Mouse (Mus musculus) thymus, postnatal 4 days (tissue): Measurements from ENCODE around the gene Alad.

ENCODE experiments used
- DNase-seq: peaks from one replicate; pipeline ENCODE4 v3.0.0; 2021

The Alad gene

DNA sequence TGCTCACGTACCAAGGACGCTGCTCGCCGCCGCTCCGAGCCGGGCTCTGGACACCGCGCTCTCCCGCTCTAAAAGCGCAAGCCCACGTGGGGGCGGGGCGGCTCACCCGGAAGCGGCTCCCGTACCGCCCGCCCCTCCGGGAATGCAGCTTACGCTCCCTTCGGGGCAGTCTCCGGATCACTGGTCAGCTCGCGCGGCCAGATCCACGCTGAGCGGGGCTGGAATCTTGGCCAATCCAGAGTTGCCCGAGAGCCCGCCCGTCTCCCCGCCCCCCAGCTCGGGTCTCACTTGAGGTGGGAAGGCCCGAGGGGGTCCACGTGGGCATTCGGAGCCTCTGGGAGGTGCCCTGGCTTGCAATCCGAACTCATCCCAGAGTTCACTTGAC lies at the start of gene Alad:
Gene Alad, minus strand, starts transcription at position 70 of the 385 bp plus-strand sequence.
- DNase-seq = peak; percentile 85

DNA sequence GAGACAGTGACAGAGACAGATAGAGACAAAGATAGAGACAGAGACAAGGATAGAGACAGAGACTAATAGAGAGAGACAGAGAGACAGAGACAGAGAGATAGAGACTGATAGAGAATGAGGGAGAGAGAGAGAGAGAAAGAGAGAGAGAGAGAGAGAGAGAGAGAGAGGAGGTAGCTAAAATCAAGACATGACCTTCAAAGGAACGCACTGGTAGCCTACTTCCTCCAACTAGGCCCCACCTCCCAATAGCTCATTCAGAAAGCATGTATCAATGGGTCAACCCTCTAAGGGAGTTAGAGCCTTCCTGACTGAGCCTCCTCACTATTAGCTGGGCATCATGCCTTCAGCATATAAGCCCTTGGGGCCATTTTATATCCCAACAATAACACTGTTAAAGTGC lies 48.6 kb upstream of the Alad start:
- DNase-seq = no peak

GRCm38 (mm10) chr4:62567696-62568095 lies 48.0 kb upstream of the Alad start:
- no peak for DNase-seq

DNA sequence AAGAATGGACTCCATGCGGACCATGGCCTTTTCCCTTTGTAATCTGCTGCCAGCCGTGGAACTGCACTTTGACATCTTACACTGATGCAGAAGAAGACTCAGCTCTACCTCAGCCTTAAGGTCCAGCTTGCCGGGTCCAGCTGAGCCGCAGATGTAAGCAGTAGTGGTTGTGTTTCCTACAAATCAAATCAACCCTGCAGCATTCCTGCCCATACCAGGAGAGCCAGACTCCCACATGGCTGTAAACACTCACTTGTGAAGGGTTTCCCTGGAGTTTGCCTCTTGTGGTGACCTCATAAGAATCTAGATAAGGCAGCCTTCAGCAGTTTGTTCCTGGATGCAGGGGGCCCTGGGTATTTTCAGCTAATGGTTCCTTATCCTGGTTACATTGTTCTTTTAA lies 46.8 kb upstream of the Alad start:
- DNase-seq = no peak

DNA sequence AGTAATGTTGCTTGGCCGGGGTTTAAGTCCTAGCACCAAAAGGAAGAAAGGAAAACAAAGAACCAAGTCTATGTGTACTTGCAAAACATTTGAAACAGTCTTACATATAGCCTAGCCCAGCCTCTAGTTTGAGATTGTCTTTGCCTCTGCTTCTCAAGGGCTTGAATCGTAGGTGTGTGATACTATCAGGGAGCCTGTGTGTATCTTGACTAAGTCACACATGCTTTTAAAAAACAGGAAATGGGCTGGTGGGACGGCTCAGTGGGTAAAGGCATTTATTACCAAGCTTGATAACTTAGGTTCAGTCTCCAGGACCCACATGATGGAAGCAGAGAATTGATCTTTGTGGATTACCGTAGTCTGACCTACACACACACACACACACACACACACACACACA lies 42.3 kb upstream of the Alad start:
- peak; percentile 32 for DNase-seq

GRCm38 (mm10) chr4:62561630-62562001 lies 41.9 kb upstream of the Alad start:
- DNase-seq = no peak

DNA sequence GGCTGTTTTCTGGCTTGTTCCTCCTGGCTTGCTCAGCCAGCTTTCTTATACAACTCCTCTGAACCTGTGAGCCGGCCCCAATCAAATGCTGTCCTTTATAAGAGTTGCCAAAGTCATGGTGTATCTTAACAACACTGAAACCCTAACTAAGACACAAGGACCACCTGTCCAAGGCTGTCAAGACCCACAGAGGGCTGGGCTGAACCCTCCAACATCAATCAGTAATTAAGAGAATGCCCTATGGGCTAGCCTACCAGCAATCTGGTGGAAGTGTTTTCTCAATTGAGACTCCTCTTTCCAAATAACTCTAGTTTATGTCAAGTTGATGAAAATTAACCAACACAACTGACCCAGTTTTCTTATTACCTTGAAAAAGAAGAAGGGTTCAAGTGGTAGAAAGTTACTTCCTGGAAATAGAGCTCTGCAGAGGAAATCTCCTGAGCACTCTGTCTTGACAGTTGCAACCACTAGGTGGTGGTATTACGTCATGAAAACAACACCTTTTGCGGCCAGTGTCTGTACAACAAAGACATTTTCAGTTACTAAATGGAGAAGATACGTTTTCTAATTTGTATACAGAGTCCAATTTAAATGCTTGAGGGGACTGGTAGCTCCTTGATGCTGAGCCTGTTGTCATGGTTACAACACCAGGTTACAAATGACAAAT lies 41.4 kb upstream of the Alad start:
- peak; percentile 83 for DNase-seq

DNA sequence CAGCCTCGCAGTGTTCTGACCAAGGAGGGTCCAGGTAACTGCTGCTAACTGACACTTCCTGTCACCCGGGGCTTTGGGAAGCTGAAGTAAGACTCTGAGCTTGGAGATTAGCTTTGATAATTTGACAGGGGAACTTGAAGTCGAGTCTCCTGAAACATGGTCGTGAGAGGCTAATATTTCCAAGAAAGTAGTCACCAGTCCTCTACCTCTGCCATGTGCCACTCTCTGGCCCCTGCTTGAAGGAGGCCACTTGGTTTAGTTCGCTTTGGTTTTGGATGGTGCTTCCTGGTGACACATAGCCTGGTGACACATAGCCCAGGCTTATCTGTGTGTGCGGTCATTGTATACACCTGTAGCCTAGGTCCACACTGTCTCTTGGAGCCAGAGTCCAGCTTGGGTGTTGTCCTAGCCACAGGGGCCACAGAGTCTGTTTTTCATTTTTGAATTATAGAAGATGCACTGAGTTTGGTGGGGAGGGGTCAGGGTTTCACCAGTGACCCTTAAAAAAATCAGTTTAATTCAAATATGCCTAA lies 40.1 kb upstream of the Alad start, which contains the start of gene Rgs3:
Gene Rgs3, plus strand, starts transcription at position 51 of the 533 bp plus-strand sequence.
- no peak for DNase-seq

DNA sequence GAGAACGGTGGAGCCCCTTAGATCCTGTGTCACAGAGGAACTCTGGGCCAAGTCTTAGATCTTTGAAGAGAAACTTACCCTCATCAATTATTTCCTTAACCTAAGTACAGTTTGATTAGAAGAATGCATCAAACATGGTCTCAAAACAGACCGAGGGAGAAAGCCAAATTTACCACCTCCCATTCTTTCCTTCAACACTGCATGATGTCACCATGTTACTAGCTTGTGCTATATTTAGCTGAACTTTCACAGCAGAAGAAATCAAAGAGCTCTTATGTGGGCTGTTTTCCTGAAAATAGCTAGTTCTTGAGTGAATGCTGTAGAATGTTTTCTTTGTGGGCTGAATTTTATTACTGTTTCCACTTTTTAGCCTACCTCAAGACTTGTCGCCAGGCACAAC lies 37.7 kb upstream of the Alad start:
- DNase-seq = no peak

- DNase-seq = peak; percentile 64
Observed at GRCm38 (mm10) chr4:62551966-62552365, 32.2 kb upstream of the Alad start.

DNA sequence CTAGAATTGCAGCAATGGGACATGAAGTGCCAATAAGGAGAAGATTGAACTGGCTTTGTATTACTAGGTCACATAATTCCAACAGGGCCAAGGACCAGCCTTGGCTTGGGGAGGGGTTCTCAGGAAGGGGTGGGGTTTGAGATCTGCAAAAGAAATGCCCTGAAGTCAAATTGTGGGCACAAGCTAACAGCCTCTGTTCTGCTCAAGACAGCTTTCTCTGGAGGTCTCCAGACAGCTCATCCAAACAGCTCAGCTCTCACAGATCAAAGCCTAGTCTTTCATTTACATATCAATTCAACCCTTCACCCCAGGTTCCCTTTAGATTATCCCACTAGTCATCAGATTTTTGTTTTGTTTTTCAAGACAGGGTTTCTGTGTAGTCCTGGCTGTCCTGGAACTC lies 25.1 kb upstream of the Alad start:
- no peak for DNase-seq

DNA sequence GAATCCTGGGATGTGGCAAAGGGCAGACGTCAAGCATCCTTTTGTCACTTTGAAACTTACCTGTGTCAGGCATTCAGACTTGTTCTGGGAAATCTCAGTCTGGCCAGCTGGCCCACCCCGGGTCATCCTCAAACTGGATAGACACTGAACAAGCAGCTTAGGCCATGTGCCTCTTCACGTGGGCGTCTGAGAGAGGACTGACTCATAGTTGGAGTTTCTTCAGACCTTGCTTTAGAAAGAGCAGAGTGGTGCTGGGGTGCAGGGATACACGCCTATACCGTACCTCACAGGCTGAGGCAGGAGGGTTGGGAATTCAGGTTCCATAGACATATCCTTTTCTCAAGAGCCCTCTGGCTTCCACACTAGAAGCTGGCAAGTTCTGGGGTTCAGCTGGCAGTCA lies 24.1 kb upstream of the Alad start:
- DNase-seq = no peak

DNA sequence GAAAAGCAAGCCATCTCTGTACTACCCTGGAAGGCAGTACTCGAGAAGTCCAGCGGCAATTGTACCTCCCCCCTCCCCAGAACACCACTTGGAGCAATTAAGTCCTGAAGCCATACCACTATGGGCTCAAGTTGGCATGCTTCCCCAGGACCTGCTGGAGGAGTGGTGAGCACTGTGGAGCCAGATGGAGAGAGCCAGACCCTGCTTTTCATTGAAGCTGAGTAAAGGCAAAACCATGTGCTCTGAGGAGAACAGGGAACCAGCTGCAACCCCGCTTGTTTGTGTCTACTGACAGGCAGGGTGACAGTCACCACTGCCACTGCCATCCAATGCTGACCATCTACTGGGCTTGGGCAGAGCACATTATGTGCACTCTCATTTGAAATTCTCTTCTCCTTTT lies 22.1 kb upstream of the Alad start:
- DNase-seq = no peak

DNA sequence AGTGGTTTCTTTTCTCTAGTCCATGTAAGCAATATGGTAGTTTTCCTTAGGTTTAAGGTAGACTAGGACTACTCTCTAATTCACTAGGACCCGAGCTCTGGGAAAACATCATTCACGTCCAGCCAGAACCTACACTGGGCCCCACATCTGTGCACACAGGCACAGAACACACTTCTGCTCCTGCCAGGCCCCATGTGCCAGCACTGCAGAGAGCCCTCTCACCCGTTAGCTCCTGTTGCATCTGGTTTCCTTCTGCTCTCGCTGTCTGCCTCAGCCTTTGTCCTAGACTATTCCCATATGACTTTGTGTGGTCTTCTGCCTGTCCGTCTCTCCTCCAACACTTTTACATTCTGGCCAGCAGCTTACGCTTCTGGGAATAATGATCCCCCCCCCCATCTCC lies 14.0 kb upstream of the Alad start:
- DNase-seq = no peak

DNA sequence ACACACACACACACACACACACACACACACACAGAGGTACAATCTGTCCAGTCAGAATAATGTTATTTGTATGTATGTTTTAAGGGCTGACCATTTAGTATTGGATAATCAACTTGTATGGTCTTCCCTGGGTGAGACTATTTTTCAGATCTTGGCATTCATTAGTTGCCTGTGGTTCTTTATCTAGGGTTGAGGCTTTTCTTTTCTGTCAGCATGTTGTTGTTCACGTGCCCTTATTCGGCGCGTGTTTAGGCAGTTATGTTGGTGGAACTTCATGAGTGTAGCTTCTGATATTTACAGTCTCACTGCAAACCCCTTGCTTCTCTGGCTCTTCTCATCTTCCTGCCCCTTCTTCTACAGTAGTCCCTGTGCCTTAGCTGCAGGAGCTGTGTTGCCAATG lies 7.9 kb upstream of the Alad start:
- no peak for DNase-seq

DNA sequence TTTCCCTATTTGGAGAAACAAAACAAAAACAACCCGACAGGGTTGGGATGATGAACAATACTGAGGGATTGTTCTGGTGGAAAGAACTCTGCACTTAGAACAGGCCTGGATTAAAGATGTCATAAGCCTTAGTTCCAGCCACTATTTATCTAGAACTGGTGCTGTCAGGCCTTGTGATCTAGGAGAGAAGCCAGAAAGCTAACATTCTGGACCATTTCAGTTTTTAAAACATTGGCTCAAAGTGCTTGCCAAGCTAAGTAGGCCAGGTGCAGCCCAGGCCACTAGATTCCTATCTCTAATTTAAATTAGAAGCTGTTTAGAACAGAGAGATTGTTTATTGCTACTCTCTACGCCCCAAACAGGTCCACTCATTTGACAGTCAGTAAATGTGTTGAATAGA lies 6.5 kb upstream of the Alad start:
- DNase-seq = no peak

- no peak for DNase-seq
Observed at GRCm38 (mm10) chr4:62525489-62525811, 5.7 kb upstream of the Alad start.

DNA sequence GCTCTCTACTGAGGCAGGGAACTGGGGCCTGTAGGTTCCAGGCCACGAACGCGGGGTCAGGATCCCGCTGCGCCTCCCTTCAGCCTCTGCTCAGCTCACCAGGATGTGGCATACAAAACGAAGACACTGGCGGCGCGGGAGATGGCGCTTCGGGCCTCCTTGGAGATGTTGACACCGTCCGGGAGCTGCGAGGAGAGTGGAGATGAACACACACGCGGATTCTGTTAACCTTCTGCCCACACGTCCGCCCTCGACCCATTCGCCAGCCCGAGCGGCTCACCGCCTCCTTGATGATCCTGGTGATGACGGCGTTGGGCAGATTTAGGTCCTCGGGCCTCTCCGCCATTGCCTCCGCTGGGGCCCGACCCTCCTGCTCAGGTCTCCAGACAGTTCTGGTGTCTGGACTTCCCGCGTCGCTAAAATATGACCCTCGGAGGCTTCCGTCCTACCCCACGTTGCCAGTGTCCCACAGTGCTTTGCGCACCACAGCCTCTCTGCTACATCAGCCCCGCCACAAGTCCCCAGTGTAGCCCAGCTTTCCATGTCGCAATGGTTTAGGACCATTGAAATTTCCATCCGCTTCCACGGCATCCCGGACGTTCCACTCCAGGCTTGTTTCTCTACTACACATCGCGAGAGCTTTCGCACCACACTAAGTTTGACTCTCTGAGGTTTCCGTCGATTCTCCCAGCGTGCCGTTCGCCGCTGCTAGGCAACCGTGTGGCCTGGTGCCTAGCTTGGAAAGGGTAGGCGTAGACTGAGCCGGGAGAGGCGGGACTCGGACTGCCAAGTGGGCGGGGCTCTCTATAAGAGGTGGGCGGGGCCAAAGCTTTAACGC lies 5.2 kb upstream of the Alad start, which contains the start of the genes Pole3 and 4933430I17Rik:
Gene Pole3, minus strand, starts transcription at position 418 of the 838 bp plus-strand sequence.
Gene 4933430I17Rik, plus strand, starts transcription at position 719 of the 838 bp plus-strand sequence.
- DNase-seq = peak; percentile 95

- DNase-seq = no peak
Observed at GRCm38 (mm10) chr4:62520892-62521400, 1.2 kb upstream of the Alad start.

GRCm38 (mm10) chr4:62519122-62519848 lies 433 bp downstream of the Alad start:
- DNase-seq = no peak

GRCm38 (mm10) chr4:62518416-62519121 lies 1.1 kb downstream of the Alad start:
- DNase-seq = peak; percentile 48
